Mouse (Mus musculus): ENCODE measurements around the gene Arpc3.

Arpc3 gene

DNA sequence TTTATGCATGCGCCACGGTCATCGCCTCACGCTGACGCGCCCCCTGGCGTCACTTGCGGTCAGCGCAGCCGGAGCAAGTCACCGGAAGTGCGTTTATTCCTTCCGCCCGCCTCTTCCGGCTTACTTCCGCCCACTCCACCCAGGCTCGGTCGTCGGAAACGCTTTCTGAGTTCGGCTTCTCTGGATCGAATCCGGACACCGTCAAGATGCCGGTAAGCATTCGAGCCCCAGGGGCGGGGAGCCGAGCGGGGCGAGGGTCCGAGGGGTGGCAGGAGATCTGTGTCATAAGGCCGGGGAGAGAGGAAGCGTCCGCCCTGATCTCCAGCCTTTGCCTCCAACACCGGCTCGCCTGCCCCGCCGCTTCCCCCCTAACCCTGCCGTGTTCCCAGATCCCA, at the start of gene Arpc3:
TSS of gene Arpc3 (plus strand) at position 93 of the 395 bp plus-strand sequence.
- DNase-seq (ENCODE audit: low spot score in 2 of 2): peak; percentile 94 to 95

DNA sequence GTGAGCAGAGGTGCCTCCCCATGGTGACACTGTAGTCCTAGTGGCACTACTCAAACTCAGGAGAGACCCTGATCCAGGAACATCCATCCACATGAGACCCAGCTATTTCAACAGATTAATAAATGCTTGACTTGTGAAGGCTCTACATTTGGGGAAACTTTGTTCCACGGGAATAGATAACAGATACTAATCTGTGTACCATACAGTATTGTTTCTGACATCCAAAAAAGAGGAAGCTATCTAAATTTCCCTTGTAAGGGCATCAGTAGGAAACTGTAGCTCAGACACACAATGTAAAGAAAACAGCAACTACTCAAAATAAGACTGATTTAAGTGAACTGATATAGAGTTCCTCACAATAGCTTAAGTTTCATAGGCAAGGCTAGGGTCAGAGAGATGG, 48.8 kb upstream of the Arpc3 start:
- DNase-seq (ENCODE audit: low spot score in 2 of 2): no peak

DNA sequence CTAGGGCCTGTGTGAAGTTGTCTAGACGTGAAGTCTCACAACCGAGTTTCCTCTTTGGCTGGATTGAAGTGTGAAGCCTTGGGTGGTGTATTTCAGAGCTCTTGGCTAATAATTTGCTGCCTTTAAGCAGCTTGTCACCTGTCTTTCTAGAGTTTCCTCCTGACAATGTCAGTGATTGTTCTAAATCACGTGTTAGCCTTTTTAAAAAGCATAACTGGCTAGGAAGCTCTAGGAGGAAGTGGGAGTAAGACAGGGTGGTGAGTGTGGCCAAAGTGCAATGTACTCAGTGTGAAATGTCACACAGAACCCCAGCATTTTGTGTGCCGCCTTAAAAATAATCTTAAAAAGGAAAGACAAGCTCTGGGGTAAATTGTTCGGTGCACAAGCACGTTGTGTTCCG, 47.9 kb upstream of the Arpc3 start:
- DNase-seq (ENCODE audit: low spot score in 2 of 2): no peak

DNA sequence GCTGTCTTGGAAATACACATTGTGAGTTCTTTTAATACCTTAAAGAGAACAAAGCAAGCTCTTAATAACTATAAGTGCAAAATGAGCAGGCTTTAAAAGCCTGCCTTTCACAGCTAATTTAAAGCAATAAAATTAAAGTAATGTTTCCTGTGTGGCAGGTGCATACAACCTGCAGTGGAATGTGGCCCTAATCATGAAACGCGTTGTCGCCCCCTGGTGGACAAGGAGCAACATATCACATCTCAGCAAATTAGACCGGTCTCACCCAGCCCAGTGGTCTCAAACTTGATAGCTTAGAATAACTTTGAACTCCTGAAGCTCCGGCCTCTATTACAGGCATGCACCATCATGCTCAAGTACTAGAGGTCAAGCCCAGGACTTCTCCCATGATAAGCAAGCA, 47.4 kb upstream of the Arpc3 start:
- peak; percentile 78 to 88 for DNase-seq (ENCODE audit: low spot score in 2 of 2)

DNA sequence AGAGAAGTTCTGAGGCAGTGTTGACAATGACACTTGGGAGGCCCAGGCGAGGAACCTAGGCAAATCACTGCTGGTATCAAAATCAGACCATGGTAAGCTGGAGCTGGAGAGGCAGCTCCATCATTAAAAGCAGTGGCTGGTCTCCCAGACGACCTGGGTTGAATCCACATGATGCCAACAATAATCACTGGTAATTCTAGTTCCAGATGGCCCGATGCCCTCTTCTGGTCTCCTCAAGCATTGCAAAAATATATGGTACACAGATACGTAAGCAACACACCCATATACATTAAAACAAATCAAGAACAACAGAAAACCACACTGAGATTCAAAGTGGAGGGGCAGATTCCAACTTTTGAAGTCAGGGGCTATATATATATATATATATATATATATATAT, 45.9 kb upstream of the Arpc3 start:
- no peak for DNase-seq (ENCODE audit: low spot score in 2 of 2)

DNA sequence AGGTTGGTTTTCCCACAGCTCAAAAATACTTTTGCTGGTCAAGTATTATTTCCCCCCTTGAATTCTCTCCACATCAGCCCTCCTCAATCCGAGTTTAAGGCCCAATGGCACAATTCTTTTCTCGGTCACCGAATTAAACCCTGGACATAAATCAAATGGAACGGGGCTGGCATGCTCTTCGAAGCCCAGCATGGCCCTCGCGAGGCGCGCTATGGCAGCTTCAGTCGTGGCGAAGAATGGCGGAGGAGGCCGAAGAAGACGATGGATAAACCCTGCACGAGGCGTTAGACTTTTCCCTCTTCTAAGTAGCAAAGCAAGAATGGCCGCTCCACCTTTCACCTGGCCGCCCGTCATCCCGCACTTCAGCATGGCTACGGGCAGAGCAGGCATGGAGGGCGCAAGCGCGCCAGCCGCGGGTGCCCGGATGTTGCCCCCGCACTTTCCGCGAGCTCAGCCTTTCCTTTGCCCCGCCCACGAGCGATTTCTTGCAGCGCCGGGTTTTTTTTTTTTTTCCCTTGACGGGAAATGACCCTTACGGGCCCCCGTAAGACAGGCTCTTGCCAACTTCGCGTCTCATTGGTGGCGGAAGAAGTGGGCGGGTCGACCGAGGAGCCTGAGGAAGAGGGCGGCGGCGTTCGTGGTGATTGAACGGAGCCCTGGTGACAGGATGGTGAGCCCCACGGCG, 37.7 kb upstream of the Arpc3 start, which contains the start of the genes Rad9b and Vps29:
TSS of gene Rad9b (minus strand) at position 427 of the 685 bp plus-strand sequence.
TSS of gene Vps29 (plus strand) at position 563 of the 685 bp plus-strand sequence.
- peak; percentile 98 to 100 for DNase-seq (ENCODE audit: low spot score in 2 of 2)

DNA sequence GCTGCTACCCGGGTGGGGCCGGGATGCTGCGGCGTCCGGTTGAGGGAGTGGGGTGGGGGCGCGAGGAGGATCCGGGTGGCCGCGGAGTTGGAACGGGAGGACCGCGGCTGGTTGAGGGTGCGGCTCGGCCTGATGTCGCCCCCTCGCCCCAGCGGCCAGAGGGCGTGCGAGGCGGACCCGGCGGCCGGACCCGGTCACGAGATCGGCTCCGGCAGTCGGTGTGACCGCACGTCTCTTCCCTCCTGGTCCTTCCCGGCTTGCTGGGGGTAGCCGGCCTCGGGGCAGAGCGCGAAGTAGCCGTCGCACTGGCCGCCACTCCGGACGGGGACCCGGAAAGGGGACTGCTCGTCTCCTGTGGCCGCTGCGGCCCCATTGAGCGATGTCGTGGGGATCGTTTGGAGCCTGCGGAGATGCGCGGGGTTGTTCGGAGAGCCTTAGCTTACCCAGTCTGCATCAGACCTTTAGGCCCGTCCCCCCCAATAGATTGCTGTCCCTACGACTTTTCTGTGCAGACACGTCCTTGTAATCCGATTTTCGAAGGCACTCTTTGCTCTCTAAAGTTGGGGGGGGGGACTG, 37.1 kb upstream of the Arpc3 start:
- no peak for DNase-seq (ENCODE audit: low spot score in 2 of 2)

DNA sequence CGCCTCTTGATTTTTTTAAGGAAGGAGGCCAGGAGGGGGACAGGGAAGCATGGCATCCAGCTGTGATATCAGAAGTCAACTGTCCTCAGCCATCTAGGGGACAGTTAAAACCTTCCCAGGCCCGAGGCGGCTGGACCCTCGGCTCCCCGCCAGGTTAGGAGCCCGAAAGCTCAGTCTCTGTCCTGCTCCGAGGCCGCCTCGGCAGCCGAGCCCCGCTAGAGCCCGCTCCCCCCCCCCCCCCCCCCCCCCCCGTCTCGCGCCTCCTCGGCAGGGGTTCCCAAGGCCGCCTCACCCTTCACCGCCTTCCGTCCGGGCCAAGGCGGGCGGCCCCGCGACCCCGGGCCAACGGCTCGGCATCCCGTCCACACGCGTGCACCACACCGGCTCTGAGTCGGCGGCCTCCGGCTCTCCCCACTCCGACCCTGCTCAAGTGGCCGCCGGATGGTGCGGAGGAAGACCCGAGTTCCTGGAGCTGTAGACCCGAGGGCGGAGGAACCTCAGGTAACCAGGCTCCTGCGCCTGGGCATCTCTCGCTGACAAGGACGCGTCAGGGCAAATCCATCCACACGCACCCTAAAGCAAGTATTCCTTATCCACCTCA, 20.0 kb upstream of the Arpc3 start, which contains the start of gene Gpn3:
TSS of gene Gpn3 (plus strand) at position 286 of the 601 bp plus-strand sequence.
- no peak for DNase-seq (ENCODE audit: low spot score in 2 of 2)

DNA sequence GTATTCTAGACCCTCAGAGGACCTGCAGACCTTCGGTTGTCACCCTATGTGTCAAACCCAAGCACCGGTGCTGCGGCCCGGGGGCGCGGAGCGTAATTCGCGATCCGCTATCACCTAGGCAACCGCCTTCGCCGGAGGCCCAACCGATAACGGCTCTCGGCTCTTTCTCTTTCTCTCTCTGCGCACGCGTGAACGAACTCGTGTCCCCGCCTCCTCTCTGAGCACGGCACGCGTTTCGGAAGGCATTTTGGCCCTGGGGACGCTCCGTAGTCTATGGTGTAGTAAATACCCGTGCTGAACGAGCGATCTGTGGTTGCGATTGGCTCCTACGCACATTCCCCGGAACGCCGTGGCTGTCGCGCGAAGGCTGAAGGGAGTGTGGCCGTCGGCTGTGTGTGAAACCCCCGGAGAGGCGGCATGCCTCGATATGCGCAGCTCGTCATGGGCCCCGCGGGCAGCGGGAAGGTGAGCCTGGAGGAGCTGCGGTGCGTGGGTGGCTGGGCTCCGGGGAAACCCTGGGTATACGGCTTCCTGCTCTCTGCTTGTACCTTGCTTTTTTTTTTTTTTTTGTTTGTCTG, 19.4 kb upstream of the Arpc3 start, which contains the start of gene Fam216a:
TSS of gene Fam216a (minus strand) at position 173 of the 578 bp plus-strand sequence.
- peak; percentile 99 to 100 for DNase-seq (ENCODE audit: low spot score in 2 of 2)

DNA sequence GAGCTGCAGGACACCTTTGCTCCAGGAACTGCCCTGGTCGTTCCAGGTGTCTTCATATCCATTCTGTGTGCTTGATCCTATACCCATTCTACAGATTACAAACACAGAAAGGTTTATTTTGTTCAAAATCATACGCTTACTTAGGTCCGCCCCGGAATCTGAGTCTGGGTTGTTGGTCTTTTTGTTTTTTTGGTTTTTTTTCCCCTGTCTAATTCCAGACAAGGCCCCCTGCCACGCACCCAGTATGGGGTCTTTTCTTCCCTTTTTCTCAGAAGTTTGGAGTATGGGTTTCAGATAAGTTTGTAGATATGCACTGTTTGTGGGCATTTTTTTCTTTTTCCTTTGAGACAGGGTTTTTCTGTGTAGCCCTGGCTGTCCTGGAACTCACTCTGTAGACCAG, 18.8 kb upstream of the Arpc3 start:
- DNase-seq (ENCODE audit: low spot score in 2 of 2): no peak

DNA sequence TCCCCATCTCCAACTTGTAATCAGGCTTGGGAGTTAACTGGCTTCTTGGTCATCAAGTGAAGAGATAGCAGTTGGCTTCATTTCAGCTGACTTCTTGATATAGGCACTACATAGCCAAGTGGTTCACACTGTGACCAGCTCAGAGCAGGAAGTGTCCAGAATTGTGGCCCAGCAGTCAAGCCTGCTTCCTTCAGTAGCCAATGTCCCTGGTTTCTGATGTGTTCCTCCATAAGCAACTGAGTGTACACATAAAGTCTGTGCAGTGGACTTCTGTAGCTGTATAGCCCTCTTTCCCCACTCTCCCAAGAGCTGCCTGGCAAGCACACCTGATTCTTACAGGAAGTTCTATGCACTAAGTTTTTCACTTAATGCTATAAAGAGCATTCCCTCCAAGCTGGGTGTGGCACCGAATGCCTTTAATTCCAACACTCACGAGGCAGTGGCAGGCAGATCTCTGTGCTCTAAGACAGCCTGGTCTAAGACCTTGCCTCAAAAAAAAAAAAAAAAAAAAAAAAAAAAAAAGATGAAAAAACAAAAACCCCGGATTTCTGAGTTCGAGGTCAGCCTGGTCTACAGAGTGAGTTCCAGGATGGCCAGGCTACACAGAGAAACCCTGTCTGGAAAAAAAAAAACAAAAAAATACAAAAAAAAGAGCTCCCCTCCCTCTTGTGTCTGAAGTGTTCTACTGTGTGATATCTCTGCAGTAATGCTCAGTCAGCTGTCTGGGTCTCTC, 14.4 kb upstream of the Arpc3 start:
- DNase-seq (ENCODE audit: low spot score in 2 of 2): no peak

DNA sequence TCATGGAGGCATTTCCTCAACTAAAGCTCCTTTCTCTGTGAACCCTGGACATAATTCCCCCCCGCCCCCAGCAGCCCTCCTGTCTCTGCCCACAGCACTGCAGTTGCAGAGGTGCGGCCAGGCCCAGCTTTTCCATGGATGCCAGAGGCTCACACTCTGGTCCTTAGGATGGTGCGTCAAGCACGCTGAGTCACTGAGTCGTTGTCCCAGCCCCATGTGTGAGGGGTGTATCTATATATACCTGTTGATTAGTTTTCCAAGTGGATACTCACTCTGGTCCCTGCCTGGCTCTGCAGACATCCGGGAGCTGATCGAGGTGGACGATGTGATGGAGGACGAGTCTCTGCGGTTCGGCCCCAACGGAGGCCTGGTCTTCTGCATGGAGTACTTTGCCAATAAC, 13.5 kb upstream of the Arpc3 start:
- DNase-seq (ENCODE audit: low spot score in 2 of 2): no peak

DNA sequence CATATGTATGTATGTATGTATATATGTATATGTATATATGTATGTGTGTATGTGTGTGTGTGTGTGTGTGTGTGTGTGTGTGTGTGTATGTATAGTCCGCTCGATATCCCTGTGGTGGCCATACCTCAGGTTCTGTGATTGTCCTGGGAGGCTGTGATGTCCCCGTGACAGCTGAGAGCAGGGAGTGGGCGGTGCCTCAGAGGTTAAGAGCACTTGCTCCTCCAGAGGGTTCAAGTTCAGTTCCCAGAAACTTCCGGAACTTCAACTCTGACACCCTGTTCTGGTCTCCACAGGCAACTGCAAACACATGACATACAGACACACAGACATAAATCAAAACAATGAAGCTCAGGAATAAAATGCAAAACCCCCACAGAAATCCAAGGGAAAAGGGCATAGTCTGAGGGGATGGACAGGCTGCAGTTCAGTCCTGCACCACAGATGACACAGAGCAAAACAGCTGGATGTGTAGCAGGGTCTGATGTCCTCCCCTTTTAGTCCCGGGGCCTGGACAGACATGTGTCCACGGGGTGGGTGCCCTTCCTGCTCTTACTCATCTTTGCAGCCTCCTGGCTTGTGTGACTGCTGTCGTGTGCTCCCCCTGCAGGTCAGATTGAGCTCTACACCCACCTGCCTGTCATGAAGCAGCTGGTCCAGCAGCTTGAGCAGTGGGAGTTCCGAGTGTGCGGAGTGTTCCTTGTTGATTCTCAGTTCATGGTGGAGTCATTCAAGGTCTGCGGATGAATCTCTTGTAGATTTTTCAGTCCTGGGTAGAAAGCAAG, 12.1 kb upstream of the Arpc3 start:
- peak; percentile 59 to 83 for DNase-seq (ENCODE audit: low spot score in 2 of 2)

DNA sequence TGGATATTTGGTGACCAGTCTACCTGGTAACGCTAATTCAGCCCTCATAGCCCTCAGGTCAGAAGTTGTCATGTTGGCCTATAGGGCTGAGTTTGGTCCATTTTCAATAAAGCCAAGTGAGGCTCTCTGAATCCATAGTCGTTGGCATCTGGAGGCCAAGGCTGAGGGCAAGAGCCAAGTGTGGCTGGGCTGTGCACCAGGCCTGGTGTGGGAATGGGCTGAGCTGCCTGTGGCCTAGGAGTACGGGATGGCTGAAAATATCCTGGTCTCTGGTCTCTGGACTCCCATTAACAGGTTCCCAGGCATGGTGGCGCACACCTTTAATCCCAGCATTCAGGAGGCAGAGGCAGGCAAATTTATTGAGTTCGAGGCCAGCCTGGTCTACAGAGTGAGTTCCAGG, 1.7 kb upstream of the Arpc3 start:
- DNase-seq (ENCODE audit: low spot score in 2 of 2): no peak

DNA sequence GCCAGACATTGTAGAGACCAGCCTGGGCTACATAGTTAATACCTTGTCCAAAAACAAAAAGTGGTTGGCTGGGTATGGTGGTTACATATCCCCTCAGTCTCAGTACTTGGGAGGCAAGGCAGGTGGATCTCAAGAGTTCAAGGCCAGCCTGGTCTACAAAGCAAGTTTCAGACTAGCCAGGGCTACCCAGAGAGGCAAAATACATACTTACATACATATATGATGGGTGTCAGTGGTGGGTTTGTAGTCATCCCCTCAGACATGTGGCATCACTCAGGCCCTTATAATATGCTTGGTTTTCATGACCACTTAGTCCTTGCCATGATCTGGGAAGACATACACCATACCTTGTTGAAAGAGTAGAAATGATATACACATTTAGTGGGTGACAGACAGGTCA, 1.0 kb upstream of the Arpc3 start:
- DNase-seq (ENCODE audit: low spot score in 2 of 2): no peak

DNA sequence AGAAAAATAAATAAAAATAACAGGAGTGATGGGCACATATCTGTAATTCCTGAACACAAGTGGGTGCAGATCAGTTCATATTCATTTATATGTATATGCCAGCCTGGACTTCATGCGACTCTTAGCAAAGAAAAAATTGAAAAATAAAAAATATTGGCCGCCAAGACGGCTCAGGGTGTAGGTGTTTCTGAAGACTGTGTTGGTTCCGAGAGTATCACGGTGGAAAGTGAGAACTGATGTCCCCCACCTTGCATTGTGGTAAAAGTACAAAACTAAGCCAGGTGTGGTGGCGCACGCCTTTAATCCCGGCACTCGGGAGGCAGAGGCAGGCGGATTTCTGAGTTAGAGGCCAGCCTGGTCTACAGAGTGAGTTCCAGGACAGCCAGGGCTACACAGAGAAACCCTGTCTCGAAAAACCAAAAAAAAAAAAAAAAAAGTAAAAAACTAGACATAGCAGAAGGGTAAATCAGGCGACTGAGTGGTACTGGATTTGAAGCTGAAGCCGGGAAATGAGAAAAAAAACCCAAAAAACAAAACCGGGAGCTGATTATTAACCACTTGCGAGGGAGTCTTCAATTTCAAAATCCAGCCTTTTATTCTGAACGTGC, 396 bp upstream of the Arpc3 start:
- no peak for DNase-seq (ENCODE audit: low spot score in 2 of 2)

DNA sequence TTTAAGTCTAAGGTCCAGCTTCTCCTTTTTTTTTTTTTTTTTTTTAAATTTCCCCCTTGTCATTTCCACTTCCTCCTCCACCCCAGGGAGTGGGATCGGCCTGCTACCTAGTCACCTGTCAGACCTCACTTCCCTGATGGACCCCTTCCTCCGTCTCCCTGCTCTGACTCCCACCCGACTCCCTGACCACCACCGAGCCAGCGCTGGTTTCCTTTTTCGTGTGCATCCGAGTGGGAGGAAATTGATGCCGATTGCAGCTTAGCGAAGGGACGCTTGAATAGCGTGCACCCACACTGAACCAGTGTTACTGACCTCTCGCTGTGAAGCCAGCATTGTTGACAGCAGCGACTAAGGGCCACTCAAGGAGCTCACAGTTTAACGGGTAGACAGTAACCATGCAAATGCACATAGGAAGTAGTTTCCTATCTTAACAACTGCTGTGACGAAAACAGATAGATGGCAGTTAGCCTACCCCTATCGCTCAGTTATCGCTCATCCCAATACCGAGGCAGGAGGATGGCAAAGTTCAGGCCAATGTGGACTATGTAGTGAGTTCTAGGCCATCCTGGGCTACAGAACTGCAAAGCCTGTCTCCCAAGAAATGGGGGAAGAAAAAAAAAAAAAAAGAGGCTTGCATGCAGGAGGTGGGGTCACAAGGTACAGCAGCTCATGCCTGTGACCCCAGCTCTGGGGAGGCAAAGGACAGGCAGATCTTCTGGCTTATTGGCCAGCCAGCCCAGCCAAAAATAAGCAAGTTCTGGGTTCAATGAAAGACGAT, 738 bp downstream of the Arpc3 start:
- DNase-seq (ENCODE audit: low spot score in 2 of 2): peak; percentile 48 to 51

DNA sequence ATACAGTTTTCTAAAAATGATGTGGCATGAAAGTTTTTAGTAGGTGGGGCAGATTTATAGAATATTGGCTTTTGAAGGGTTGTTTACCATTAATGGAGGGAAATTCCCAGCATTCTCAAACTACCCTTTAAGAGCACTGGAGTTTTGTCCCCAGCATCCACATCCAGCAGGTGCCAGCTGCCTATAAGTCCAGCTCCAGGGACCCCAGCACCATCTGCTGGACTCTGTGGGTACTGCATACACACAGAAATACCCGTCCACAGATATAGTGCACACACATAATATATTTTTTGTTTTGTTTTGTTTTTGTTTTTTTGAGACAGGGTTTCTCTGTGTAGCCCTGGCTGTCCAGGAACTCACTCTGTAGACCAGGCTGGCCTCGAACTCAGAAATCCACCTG, 2.2 kb downstream of the Arpc3 start:
- DNase-seq (ENCODE audit: low spot score in 2 of 2): peak; percentile 84 to 90

DNA sequence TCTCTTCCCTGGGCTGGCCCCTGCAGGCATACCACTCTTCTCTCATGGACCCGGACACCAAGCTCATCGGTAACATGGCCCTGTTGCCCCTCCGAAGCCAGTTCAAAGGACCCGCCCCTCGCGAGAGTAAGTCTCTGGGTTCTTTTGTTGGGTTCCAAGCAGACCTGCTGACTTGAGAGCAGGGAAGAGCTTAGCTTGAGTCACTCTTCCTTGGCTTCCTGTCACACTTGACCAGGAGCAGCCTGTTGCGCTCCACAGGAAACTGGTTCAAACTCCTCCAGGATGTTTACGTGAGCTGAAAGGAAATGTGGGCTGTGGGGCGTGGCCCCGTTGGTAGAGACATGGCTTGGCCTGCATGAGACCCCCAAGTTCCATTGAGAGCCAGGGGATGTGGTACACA, 5.1 kb downstream of the Arpc3 start:
- DNase-seq (ENCODE audit: low spot score in 2 of 2): no peak

DNA sequence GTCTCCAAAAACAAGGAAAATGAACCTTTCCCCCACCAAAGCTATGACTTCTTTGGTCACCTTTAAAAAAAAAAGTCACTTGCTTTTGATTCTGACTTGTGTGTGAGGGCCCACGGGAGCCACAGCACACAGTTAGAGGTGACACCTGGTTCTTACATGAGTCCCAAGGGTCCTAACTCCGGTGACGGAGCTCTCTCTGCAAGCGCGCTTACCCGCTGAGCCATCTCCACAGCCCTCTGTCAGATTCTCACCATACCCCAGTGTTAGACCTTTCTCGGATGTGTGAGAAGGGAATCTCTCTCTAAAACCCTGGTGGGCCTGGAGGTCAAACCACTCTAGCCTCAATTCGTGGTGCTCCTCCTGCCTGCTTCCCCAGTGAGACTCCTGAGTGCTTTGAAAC, 5.8 kb downstream of the Arpc3 start:
- DNase-seq (ENCODE audit: low spot score in 2 of 2): no peak
